Mouse (Mus musculus): ENCODE measurements at regions not wholly inside any gene's neighbourhood (a gene's known extent, or its start where the extent isn't known, plus 50 kb on each side); places are given as distances from the start of the nearest gene placed in this dataset.

- H3K9me3 ChIP-seq, result no peaks in the 10 kb centered on the region
- no peak overlapping the region for H3K9ac ChIP-seq
- no peak overlapping the region for H3K27ac ChIP-seq
- no peak overlapping the region for H3K4me3 ChIP-seq (replicated peaks)
- peaks cover 7% of the 10 kb centered on the region for H3K4me1 ChIP-seq
- H3K36me3 ChIP-seq, result no peaks in the 10 kb centered on the region
- WGBS, result 78% methylated on average over 7 of the region's 7 CpGs
- ATAC-seq (ENCODE audit: insufficient read depth, low FRiP score, low read depth), result no peak
- no peaks in the 10 kb centered on the region for H3K27me3 ChIP-seq (replicated peaks)
- no peak overlapping the region for H3K4me2 ChIP-seq
Measured at GRCm38 (mm10) chr2:170207878-170208277, 60.0 kb upstream of the Zfp217 start.

- H3K9me3 ChIP-seq, result no peaks in the 10 kb centered on the region
- H3K4me3 ChIP-seq (replicated peaks), result no peak overlapping the region
- H3K27me3 ChIP-seq (replicated peaks), result no peaks in the 10 kb centered on the region
- 89% methylated on average over 6 of the region's 6 CpGs for WGBS
- H3K9ac ChIP-seq, result no peak overlapping the region
- no peak for ATAC-seq (ENCODE audit: insufficient read depth, low FRiP score, low read depth)
- no peak overlapping the region for H3K27ac ChIP-seq
- no peaks in the 10 kb centered on the region for H3K36me3 ChIP-seq
- H3K4me2 ChIP-seq, result no peak overlapping the region
- H3K4me1 ChIP-seq, result peaks cover 7% of the 10 kb centered on the region
Measured at GRCm38 (mm10) chr2:170207395-170207794, 59.5 kb upstream of the Zfp217 start.

- no peak for ATAC-seq (ENCODE audit: insufficient read depth, low FRiP score, low read depth)
- Histone ChIP-seq H3K4me2 (peak overlapping the region; percentile 57; the same call in 1 of the 2 replicates), H3K9me3 (no peaks in the 10 kb centered on the region), H3K4me1 (peaks cover 7% of the 10 kb centered on the region), H3K4me3 (replicated peaks) (no peak overlapping the region), H3K27me3 (replicated peaks) (no peaks in the 10 kb centered on the region), H3K27ac (no peak overlapping the region), H3K9ac (no peak overlapping the region), H3K36me3 (no peaks in the 10 kb centered on the region)
- WGBS, result 49% methylated on average over 14 of the region's 14 CpGs
Measured at GRCm38 (mm10) chr2:170206870-170207269, 59.0 kb upstream of the Zfp217 start.

GRCm38 (mm10) chr2:170206442-170206754 lies 58.5 kb upstream of the Zfp217 start:
- ATAC-seq (ENCODE audit: insufficient read depth, low FRiP score, low read depth), result no peak
- H3K4me3 ChIP-seq (replicated peaks), result no peak overlapping the region
- H3K9ac ChIP-seq, result no peak overlapping the region
- H3K4me2 ChIP-seq, result peak overlapping the region; percentile 57
- 5% methylated on average over 6 of the region's 6 CpGs for WGBS
- H3K27ac ChIP-seq, result no peak overlapping the region
- H3K27me3 ChIP-seq (replicated peaks), result no peaks in the 10 kb centered on the region
- no peaks in the 10 kb centered on the region for H3K9me3 ChIP-seq
- no peaks in the 10 kb centered on the region for H3K36me3 ChIP-seq
- H3K4me1 ChIP-seq, result peaks cover 7% of the 10 kb centered on the region

- peak; percentile 44; the same call in 1 of the 2 replicates for ATAC-seq (ENCODE audit: insufficient read depth, low FRiP score, low read depth)
Measured at GRCm38 (mm10) chr2:170205591-170206441, 57.9 kb upstream of the Zfp217 start.

GRCm38 (mm10) chr2:170204768-170205514 lies 57.0 kb upstream of the Zfp217 start:
- Histone ChIP-seq H3K4me1 (peaks cover 7% of the 10 kb centered on the region), H3K9ac (no peak overlapping the region), H3K36me3 (no peaks in the 10 kb centered on the region), H3K4me2 (peak overlapping the region; percentile 57), H3K27ac (peak overlapping the region; percentile 72), H3K4me3 (replicated peaks) (peak overlapping the region; percentile 30), H3K27me3 (replicated peaks) (no peaks in the 10 kb centered on the region), H3K9me3 (no peaks in the 10 kb centered on the region)
- no peak for ATAC-seq (ENCODE audit: insufficient read depth, low FRiP score, low read depth)
- WGBS, result 20% methylated on average over 10 of the region's 10 CpGs

More at GRCm38 (mm10) chr2:170205591-170206441, 57.9 kb upstream of the Zfp217 start:
- Histone ChIP-seq H3K27ac (peak overlapping the region; percentile 72), H3K4me1 (peaks cover 7% of the 10 kb centered on the region), H3K36me3 (no peaks in the 10 kb centered on the region), H3K9me3 (no peaks in the 10 kb centered on the region), H3K4me3 (replicated peaks) (peak overlapping the region; percentile 30), H3K27me3 (replicated peaks) (no peaks in the 10 kb centered on the region), H3K4me2 (peak overlapping the region; percentile 57), H3K9ac (no peak overlapping the region)
- 1% methylated on average over 17 of the region's 17 CpGs for WGBS

GRCm38 (mm10) chr2:170203496-170203895 lies 55.6 kb upstream of the Zfp217 start:
- no peak overlapping the region for H3K4me3 ChIP-seq (replicated peaks)
- H3K27me3 ChIP-seq (replicated peaks), result no peaks in the 10 kb centered on the region
- H3K36me3 ChIP-seq, result no peaks in the 10 kb centered on the region
- WGBS, result 91% methylated on average over 5 of the region's 5 CpGs
- H3K4me1 ChIP-seq, result peaks cover 7% of the 10 kb centered on the region
- H3K9ac ChIP-seq, result no peak overlapping the region
- no peaks in the 10 kb centered on the region for H3K9me3 ChIP-seq
- H3K4me2 ChIP-seq, result no peak overlapping the region
- H3K27ac ChIP-seq, result no peak overlapping the region
- no peak for ATAC-seq (ENCODE audit: insufficient read depth, low FRiP score, low read depth)

- Histone ChIP-seq H3K27ac (no peak overlapping the region), H3K9me3 (no peaks in the 10 kb centered on the region), H3K4me1 (peaks cover 7% of the 10 kb centered on the region), H3K9ac (no peak overlapping the region), H3K4me3 (replicated peaks) (no peak overlapping the region), H3K4me2 (no peak overlapping the region), H3K36me3 (no peaks in the 10 kb centered on the region), H3K27me3 (replicated peaks) (no peaks in the 10 kb centered on the region)
- ATAC-seq (ENCODE audit: insufficient read depth, low FRiP score, low read depth), result peak; percentile 80
- WGBS, result 65% methylated on average over 10 of the region's 10 CpGs
Measured at GRCm38 (mm10) chr2:170201816-170202371, 54.0 kb upstream of the Zfp217 start.

Measured in stomach, embryonic 15.5 days (tissue).